Mouse (Mus musculus) megakaryocyte-erythroid progenitor cell, adult 5-6 weeks (primary cell): ENCODE results near the gene Slc25a43. TPM values are rescaled to one million over a fixed set of nuclear protein-coding genes. Genes with fewer than 3 reads are reported as not detected.

Experiments used
- ATAC-seq: replicated peaks from 2 replicates; pipeline ENCODE4 v1.8.0; 2016; ENCODE audit warnings: mild to moderate bottlenecking, inconsistent platforms; ENCODE audit not compliant: severe bottlenecking, poor library complexity, low FRiP score, low TSS enrichment
- total RNA-seq, 2 experiments: library from RNA; stranded (forward) in 1 of 2; stranded (reverse) in 1 of 2; fragments of 200-1000, 215-1000 nt in 1 of 2; fragments of >200 nt in 1 of 2; fragmentation: Nextera tagmentation in 1 of 2; gene quantifications; 2 replicates each; pipeline ENCODE4 v1.2.3; 2014 to 2017

Slc25a43 gene
- not detected in 2 replicates for total RNA-seq (2014; fragmentation: Nextera tagmentation)
- total RNA-seq (2017) = not detected in 2 replicates

DNA sequence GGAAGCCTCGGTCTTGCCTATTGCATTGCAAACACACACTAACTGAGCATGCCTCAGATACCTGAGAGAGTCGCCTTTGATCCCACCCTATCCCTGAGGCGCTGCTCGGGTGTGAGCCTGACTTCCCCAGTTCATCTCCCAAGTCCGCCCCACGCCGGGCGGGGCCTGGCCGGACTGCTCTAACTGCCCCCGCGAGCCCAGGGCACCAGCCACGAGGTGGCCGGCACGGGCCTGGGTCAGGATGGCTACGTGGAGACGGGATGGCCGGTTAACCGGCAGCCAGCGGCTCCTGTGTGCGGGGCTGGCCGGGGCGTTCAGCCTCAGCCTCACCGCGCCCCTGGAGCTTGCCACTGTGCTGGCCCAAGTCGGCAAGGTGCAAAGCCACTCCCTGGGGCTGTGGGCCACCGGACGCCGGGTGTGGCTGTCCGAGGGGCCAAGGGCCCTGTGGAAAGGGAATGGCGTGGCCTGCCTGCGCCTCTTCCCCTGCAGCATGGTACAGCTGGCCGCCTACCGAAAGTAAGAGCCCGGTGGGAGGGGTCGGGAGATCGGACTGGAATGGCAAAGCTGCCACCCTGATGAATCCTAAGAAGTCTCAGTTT lies at the start of gene Slc25a43:
Slc25a43 (plus strand) TSS at position 157 of the 599 bp plus-strand sequence.
- no peak for ATAC-seq

DNA sequence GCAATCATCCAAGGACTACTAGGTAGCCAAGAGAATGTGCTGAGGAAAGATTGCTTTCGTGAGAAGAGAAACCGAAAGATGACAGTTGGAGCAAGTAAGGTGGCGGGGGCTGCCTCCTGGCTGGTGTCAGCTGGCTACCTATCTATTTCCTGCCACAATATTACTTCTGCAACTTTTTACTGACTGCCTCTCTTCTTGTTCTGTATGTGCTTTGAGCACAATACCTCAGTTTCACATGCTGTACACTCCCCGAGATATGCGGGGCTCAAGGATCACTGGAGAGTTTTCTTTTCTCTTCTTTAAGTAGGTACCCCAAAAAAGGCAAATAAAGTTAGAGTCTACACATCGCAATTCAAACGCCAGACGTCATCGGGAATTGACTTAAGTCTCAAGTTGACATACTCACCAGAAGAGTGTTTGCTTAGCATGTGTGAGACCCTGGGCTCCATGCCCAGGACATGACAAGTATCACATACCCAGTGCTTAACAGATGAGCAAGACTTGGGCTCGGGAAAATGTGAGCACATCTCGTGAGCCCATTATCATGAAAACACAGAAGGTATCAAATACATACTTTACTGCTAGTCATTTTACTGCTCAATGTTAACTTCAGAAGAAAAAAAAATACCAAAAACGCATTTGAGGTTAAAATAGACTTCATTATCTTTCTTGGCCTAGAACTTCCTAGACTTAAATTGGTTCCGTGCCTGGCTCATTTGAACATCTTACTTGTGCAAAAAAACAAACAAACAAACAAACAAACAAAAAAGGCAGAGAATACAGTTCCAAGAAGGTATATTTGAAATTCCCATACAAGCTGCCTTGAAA lies 3.1 kb upstream of the Slc25a43 start:
- peak; percentile 69 for ATAC-seq

DNA sequence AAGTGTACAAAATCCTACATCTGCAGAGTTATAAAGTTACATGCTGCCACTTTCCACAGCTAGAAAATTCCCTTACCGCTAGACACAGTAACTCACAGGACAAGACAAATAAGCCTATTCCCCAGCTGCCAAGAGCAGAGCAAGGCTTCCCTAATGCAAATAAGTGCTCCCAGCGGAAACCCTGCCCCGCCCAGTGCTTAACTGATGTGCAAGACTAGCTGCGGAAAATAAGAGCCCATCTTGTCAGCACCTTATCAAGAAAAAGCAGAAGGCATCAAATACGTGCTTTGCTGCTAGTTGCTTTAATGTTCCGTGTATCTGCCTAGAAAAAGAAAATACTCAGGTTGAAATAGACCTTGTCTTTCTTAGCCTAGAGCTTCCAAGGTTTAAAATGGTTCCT lies 2.2 kb upstream of the Slc25a43 start:
- ATAC-seq = peak; percentile 76

DNA sequence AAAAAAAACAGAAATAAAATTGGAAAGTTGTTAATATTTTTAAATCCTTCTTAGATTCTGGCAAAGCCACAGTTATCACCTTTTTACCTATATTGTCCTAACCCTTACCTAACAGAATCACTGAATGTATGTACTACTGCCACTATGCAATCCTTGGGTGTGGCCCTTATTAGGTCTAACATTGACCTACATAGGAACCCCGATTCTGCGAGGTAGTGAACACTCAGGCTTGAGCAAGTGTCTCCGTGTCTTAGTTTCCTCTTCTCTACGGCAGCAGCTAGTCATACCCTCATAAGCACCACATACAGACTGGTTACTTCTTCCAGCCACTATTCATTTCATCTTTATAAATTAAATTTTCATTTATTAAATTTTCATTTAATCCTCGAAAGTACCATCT lies 715 bp upstream of the Slc25a43 start:
- no peak for ATAC-seq

DNA sequence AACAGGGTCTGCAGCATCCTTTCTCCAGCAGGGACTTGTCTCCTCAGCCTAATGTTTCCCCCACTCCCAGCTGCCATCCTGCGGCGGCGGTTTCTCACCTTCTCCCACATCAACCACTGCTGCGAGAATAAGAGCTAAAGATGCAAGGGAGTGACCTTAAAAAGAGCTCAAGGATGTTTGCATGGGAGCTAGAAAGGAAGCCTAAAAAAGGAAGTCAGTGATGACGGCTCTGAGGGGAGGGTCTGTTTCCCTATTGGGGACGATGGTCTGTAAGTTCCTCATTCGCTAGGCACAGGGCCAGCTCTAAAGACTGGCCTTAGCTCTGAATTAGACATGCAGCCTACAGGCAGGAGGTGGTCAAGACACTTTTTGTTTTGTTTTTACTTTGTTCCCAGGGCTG lies 1.3 kb downstream of the Slc25a43 start:
- ATAC-seq = peak; percentile 35; the same call in 1 of the 2 replicates

DNA sequence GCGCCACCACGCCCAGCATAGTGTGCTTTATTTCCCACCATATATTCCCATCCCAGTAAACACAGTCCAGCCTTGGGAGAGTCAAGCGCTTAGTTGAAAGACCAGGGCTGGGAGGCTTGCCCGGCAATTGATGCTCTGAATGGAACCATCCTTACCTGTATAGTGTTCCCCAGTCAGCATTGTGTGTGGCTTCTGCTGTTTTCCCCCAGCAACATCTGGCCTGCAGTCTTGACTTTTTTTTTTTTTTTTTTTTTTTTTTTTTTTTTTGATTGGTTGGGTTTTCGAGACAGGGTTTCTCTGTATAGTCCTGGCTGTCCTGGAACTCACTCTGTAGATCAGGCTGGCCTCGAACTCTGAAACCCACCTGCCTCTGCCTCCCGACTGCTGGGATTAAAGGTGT lies 1.9 kb downstream of the Slc25a43 start:
- no peak for ATAC-seq

DNA sequence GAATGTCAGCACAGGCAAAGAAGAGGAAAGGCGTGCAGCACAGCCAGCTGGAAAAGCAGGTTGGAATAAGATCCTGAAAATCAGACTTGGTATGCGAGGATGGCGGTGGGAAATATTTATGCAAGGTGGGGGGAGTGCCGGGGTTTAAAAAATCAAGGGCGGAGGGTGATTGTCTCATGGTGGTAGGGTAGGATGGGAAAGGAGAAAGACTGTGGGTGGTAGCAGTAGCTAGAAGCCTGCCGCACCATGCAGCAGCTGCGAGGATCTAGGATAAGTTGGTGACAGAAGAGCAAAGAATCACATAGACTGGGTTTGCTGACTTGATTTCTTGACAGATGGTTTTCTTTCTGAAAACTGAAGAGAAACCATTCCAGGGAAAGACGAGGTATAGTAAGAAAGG lies 3.3 kb downstream of the Slc25a43 start:
- no peak for ATAC-seq

DNA sequence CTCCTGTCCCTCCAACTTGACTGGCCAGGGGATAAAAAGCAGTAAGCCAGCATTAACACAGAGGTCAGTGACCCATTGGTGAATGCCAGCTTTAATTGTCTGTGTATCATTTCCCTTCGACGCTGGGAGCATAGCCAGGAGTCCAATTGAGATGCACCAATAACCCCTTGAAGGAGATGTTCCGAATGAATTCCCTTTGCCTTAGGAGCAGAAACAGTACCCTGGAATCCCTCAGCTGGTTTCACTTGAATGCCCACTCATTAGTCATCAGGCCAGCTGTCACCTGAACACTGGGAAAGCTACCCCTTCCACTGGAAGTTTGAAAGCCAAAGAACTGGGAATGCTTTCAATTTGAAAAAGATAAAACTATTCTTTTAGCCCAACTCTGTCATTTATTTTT lies 5.1 kb downstream of the Slc25a43 start:
- no peak for ATAC-seq

DNA sequence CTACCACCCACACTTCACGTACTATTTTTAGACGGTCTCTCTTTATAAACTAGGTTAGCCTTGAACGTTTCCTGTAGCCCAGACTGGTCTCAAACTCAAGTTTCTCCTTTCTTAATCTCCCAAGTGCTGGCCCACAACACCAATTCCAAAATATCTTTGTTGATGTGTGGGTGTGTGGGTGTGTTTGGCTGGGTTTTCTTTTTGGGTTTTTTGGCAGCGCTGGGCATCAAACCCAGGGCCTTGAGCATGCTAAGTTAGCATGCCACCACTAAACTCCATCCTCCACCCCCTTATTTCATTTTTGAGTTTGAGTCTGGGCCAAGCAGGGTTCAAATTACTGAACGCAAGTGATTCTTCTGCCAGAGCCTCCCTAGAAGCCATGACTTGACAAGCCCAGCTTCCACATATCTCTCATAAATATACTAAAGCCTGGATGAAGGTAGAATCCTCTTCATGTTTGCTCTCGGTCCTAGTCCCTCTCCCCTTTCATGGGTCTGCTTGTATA lies 5.9 kb downstream of the Slc25a43 start:
- no peak for ATAC-seq

DNA sequence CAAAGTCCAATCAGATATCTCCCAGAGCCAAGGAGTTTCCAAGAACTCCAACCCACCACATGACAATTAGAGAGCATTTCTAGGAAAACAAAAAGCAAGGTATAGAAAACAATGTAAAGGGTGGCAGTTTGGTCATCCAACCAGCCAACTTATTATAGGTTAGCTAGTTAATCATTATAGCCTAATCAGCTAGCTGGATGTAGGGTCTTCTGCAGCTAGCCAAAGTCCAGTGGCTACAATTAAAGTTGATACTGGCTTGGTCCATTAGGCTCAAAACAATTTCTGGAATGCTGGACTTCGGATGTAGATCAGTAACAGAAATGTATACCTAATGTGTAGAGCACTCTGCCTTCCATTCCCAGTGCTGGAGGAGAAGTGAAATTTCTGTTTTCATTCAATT lies 7.1 kb downstream of the Slc25a43 start:
- ATAC-seq = no peak

DNA sequence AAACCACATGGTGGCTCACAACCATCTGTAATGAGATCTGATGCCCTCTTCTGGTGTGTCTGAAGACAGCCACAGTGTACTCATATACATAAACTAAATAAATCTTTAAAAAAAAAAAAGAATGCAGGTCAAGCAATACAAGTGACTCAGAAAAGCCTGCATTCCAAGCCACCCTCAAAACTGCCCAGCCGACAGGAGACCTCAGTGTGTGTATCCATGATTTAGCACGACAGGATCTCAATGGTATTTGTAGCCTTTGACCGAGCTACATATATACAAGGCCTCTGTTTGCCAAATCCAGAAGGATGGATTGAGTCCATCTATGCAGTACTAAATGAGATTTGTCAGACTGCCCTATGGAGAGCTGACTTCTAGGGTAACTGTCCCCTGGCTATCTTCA lies 9.1 kb downstream of the Slc25a43 start:
- no peak for ATAC-seq

DNA sequence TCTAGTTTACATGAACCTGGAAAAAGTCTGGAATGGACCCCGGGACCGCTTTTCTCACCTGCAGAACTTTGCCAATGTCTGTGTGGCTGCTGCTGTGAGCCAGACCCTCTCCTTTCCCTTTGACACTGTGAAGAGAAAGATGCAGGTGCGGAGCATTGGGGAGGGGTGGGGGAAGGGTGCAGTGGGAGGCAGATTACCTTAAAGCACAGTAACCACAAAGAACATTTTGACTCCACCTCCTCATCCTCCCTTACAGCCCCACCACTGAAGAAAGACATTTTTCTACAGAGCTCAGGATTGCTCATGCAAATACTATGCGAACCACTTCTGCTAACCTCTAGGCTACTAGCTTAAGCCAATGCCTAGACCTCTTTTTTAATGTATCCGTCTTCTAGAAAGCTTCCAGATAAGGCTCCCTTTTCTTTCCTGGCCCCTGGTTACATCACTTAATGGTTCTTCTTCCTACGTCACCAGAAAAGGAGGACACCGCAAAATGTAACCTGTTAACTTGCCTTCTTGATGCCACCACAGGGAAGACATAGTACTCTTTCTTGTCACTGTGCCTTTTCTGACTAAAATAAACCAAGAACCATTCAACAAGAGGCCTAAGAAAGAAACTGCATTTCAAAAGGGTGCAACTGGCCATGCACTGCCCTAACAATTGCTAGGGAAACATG lies 14.5 kb downstream of the Slc25a43 start:
- ATAC-seq = no peak

DNA sequence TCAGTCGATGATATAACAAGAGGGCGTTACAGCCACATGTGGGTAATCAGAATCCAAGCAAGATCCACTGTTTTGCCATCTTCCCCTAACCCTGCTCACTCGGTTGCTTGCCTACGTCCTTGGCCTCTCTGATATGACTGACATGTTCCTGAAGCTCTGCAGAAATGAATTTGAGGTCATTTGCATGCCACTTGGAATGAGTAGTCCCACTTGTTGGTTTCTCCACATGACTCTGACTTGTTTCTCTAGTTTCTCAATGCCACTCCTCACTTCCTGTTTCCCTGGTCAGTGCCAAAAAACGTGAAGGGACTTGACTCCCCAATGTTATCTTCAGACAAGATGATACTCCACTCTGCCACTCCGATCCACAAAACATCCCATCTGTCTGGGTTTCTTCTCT lies 15.1 kb downstream of the Slc25a43 start:
- no peak for ATAC-seq

DNA sequence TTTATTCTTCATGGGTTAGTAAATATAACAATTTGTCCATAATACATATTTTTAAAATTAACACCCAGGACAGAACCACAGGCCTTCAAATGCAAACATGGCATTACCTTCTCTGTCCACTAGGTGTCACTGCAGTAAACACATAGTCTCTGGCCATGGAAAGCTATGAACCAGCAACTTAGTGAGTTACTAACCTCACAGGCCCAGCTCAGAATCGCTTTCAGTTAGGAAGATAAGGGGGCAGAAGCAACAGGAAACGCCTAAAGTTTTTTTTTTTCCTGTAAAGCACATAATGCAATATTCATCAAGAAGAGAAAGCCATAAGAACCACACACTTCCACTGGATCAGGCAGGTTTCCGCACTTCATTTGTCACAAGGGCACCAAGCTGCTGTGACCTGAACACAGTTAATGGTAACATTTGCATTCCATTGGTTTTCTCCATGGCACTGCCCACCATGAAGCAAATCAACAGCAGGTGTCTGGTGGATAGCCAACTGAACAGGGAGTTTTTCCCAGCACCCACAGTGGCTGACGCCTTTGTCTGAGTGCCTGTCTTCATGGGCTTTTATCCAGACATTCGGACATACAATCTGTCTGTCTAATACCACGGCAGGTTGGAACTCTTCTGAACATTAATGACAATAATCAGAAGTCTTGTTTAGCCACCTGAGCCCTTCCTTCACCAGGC lies 17.6 kb downstream of the Slc25a43 start:
- ATAC-seq = peak; percentile 84

DNA sequence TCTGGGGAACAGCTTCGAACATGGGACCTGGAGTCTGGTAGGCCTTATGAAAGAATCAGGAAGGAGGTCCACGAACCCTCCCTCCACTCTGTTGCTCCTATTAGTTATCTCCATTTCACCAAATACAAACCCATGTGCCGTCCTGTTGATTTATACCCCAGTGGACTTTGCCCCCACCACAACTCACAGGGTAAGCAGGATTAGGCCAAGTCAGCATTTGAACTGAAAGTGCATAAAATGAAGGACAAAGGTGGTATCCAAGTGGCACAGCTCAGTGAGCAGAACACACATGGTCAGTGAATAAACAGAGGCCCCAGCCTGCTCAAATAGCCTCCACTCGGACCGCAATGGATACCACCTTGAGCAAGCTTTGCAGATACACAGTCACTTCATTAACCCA lies 18.8 kb downstream of the Slc25a43 start:
- no peak for ATAC-seq

DNA sequence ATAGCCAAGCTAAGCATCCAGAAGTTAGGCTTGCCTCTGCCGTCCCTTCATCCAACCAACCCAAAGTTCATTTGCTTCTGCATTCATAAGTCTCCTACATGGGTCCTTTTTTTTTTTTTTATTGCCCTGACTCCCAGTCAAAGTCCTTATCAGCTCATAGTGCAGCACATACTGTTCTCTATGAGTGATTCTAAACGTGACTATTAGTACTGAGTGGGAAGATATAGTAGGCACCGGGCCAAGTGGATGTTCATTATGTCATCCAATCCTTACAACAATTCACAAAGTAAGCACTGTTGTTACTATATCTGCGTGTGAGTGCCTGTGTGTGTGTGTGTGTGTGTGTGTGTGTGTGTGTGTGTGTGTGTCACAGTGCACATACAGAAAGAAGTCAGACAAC lies 19.4 kb downstream of the Slc25a43 start:
- ATAC-seq = peak; percentile 75

DNA sequence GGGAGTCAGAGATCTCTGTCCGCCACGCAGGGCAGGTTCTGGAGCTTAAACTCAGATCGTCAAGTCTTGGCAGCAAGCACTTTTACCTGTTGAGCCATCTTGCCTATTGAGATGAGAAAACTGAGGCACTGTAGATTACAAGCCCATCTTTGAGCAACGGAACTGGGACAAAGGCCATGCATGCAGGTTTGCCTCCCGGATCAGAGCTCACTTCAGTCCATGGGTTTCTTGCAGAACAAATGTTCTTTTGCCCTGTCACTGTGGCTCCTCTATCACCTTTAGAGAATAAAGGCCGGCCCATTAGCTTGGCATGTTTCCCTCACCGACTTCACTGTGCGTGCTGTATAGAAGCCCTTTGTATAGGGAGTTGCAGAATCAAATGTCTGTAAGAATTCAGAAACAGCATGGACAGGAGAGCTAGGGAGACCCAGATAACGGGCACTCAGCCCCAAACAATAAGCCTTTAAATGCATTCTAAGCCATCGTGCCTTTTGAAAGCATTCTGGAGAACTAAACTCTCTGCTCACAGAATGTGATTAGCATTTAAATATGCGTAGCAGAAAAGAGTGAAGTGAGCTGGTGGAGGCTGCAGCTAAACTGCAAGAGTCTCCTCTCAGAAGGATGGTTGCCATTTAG lies 20.0 kb downstream of the Slc25a43 start:
- no peak for ATAC-seq

DNA sequence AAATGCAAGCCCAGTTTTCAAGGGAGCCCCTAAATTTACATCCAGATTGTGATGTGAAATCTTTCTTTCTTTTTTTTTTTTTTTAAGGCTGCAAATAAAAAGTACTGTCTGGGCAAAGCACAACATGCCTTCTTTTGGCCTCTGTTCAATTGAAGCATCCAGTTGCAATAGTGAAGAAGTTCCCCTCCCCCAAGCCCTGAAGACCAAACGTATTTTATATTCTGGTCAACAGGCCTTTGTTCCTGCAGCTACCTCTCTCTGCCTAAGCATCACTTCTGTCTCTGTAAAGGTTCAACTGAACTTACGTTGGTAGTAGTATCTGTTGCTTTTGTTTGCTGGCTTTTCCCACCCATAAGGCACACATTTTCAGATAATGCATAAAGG lies 20.5 kb downstream of the Slc25a43 start:
- no peak for ATAC-seq

DNA sequence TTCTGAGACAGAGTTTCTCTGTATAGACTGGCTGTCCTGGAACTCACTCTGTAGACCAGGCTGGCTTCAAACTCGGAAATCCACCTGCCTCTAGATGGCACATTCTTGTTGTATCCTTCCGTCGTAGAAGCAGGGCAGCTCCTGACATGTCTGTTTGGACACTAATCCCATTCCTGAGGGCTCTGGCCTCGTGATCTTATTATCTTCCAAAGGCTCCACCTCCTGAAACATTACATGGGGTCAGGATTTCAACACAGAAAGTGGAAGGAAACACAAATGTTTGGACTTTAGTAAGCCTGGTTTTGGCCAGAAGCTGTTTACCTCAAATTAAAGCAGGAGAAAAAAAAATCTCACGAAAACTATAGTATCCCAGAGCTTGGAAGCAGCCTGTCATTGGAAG lies 23.9 kb downstream of the Slc25a43 start:
- ATAC-seq = no peak
